Mouse (Mus musculus): ENCODE measurements around the gene Wdr81. TPM values are rescaled to one million over a fixed set of nuclear protein-coding genes. Genes with fewer than 3 reads are reported as not detected.
A peak's percentile ranks its signal among the peaks of the same experiment; 100 is the strongest.

The Wdr81 gene
- polyA plus RNA-seq, 1 experiment from 2014 or later, result 3.5 TPM

DNA sequence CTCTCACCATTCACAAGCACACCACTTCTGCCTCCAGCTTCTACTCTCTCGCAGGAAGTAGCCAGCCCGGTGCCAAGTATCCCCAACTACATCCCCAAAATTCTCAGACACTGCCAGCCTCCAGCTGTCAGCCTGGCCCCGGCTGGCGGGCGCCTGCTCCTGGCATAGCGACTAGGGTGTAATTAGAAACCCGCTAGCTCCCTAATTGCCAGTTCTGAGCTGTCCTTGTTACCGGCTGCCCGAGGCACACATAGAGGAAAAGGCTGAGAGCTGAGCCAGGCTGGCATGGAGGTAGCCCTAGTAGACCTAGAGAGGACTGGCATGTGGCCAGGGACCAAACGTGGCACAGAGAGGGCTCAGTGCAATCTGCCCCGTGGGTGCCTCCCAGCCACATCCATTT is 23.2 kb downstream of the Wdr81 start:
- no peak for ATAC-seq (replicated peaks; ENCODE audit: extremely low read depth, insufficient read depth, low FRiP score)
- Histone ChIP-seq H3K9ac (ENCODE audit: low read length) (no peak overlapping the region), H3K4me3 (ENCODE audit: low read length) (no peak overlapping the region), H3K9me3 (replicated peaks; ENCODE audit: control insufficient read depth, low read length) (peaks cover 4% of the 10 kb centered on the region), H3K27ac (ENCODE audit: low read length) (no peak overlapping the region), H3K36me3 (ENCODE audit: control insufficient read depth, insufficient read depth) (no peaks in the 10 kb centered on the region), H3K4me1 (ENCODE audit: control insufficient read depth, insufficient read depth, low read length) (no peaks in the 10 kb centered on the region), H3K27me3 (ENCODE audit: control insufficient read depth, insufficient read depth, low read length) (no peaks in the 10 kb centered on the region; the same call in 1 of the 2 replicates), H3K4me2 (ENCODE audit: low read depth, low read length) (no peak overlapping the region)
- 76% methylated on average over 11 of the region's 11 CpGs for WGBS

DNA sequence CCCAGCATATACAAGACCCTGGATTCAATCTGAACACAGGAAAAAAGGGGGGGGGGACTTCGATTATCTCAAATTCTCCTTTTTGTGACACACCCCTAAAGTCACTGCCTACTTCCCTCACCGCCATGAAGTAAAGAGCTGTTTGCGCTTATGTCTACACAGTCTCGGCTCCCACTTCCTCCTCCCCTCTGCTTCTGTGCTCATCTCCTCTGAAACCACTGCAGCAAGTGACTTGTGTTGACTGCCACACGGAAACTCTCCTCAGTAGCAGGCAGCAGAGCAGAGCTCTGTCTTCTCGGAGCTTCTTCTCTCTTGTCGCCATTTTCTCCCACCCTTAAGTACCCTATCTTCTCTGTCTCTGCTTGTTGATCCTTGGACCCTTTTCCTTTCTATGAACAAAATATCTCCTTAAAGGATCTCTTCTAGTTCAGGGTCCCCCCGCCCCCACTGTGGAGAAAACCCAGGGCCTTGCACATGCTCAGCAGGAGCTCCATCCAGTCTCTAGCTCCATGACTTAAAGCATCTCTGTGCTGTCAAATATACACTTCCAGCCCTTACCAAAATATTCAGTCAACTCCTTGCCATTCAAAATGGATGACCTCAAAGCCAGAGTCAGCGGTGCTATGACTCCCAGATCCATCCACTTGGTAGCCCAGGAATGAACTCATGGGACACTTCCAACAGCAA is 25.4 kb downstream of the Wdr81 start:
- WGBS, result 68% methylated on average over 9 of the region's 9 CpGs

DNA sequence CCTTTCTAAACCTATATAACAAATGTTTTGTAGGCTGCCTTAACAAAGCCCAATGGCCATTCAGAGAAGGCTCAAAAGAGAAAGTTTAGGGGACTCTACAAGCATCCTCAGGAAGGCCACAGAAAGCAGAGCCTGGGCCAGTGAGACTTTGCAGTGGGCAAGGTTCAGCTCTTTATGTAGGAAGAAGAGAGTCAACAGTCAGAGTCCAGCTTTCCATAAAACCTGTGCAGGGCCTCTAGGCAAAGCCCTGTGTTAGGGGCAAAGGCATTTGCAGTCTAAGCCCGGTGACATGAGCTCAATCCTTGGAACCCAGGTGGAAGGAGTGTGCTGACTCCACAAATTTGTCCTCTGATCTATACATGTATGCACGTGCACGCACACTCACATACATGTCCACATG is 30.1 kb downstream of the Wdr81 start:
- Histone ChIP-seq H3K4me3 (ENCODE audit: low read length) (no peak overlapping the region), H3K27me3 (ENCODE audit: control insufficient read depth, insufficient read depth, low read length) (no peaks in the 10 kb centered on the region), H3K9me3 (replicated peaks; ENCODE audit: control insufficient read depth, low read length) (no peaks in the 10 kb centered on the region), H3K4me2 (ENCODE audit: low read depth, low read length) (no peak overlapping the region), H3K36me3 (ENCODE audit: control insufficient read depth, insufficient read depth) (no peaks in the 10 kb centered on the region), H3K27ac (ENCODE audit: low read length) (no peak overlapping the region), H3K4me1 (ENCODE audit: control insufficient read depth, insufficient read depth, low read length) (no peaks in the 10 kb centered on the region), H3K9ac (ENCODE audit: low read length) (no peak overlapping the region)
- 87% methylated on average over 3 of the region's 3 CpGs for WGBS
- no peak for ATAC-seq (replicated peaks; ENCODE audit: extremely low read depth, insufficient read depth, low FRiP score)

More for the DNA sequence above, 25.4 kb downstream of the Wdr81 start:
- H3K27me3 ChIP-seq (ENCODE audit: control insufficient read depth, insufficient read depth, low read length), result no peaks in the 10 kb centered on the region
- H3K27ac ChIP-seq (ENCODE audit: low read length), result no peak overlapping the region
- no peak overlapping the region for H3K4me3 ChIP-seq (ENCODE audit: low read length)
- no peak for ATAC-seq (replicated peaks; ENCODE audit: extremely low read depth, insufficient read depth, low FRiP score)
- H3K4me1 ChIP-seq (ENCODE audit: control insufficient read depth, insufficient read depth, low read length), result no peaks in the 10 kb centered on the region
- peaks cover 1% of the 10 kb centered on the region for H3K9me3 ChIP-seq (replicated peaks; ENCODE audit: control insufficient read depth, low read length)
- H3K36me3 ChIP-seq (ENCODE audit: control insufficient read depth, insufficient read depth), result no peaks in the 10 kb centered on the region
- H3K9ac ChIP-seq (ENCODE audit: low read length), result no peak overlapping the region
- no peak overlapping the region for H3K4me2 ChIP-seq (ENCODE audit: low read depth, low read length)

DNA sequence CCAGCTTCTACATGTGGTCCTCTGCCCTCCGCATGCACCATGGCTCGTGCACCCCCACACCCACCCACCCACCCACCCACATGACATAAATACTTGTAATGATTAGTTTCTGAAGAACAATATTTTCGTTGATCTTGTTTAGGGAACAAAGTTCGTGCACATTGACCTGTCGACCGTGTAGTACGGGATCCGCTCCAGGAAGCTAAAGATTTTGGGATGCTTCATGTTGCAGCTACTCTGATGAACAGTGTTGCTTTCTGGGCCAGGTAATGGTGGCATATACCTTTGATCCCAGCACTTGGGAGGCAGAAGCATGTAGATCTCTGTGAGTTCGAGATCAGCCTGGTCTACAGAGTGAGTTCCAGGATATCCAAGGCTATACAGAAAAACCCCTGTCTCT is 30.5 kb downstream of the Wdr81 start:
- Histone ChIP-seq H3K4me2 (ENCODE audit: low read depth, low read length) (no peak overlapping the region), H3K36me3 (ENCODE audit: control insufficient read depth, insufficient read depth) (no peaks in the 10 kb centered on the region), H3K27me3 (ENCODE audit: control insufficient read depth, insufficient read depth, low read length) (no peaks in the 10 kb centered on the region), H3K4me3 (ENCODE audit: low read length) (no peak overlapping the region), H3K9ac (ENCODE audit: low read length) (no peak overlapping the region), H3K9me3 (replicated peaks; ENCODE audit: control insufficient read depth, low read length) (no peaks in the 10 kb centered on the region), H3K27ac (ENCODE audit: low read length) (no peak overlapping the region), H3K4me1 (ENCODE audit: control insufficient read depth, insufficient read depth, low read length) (no peaks in the 10 kb centered on the region)
- no peak for ATAC-seq (replicated peaks; ENCODE audit: extremely low read depth, insufficient read depth, low FRiP score)
- WGBS, result 82% methylated on average over 9 of the region's 9 CpGs

DNA sequence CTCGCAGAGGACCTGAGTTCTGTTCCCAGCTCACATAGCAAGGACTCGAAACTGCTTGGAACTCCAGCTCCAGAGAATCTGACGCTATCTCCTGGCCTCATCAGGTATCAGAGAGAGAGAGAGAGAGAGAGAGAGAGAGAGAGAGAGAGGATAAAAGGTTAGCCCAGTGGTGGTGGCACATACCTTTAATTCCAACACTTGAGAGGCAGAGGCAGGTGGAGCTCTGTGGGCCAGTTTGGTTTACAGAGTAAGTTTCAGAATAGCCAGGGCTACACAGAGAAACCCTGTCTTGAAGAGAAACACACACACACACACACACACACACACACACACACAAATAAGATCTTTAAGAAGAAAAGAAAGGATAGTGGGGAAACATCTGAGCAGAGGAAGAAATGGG is 31.4 kb downstream of the Wdr81 start:
- ATAC-seq (replicated peaks; ENCODE audit: extremely low read depth, insufficient read depth, low FRiP score), result no peak
- no peaks in the 10 kb centered on the region for H3K4me1 ChIP-seq (ENCODE audit: control insufficient read depth, insufficient read depth, low read length)
- no peak overlapping the region for H3K4me2 ChIP-seq (ENCODE audit: low read depth, low read length)
- no peak overlapping the region for H3K9ac ChIP-seq (ENCODE audit: low read length)
- no peak overlapping the region for H3K4me3 ChIP-seq (ENCODE audit: low read length)
- H3K27ac ChIP-seq (ENCODE audit: low read length), result no peak overlapping the region
- no peaks in the 10 kb centered on the region for H3K36me3 ChIP-seq (ENCODE audit: control insufficient read depth, insufficient read depth)
- no peaks in the 10 kb centered on the region for H3K9me3 ChIP-seq (replicated peaks; ENCODE audit: control insufficient read depth, low read length)
- WGBS, result 82% methylated on average over 3 of the region's 3 CpGs
- no peaks in the 10 kb centered on the region for H3K27me3 ChIP-seq (ENCODE audit: control insufficient read depth, insufficient read depth, low read length)

DNA sequence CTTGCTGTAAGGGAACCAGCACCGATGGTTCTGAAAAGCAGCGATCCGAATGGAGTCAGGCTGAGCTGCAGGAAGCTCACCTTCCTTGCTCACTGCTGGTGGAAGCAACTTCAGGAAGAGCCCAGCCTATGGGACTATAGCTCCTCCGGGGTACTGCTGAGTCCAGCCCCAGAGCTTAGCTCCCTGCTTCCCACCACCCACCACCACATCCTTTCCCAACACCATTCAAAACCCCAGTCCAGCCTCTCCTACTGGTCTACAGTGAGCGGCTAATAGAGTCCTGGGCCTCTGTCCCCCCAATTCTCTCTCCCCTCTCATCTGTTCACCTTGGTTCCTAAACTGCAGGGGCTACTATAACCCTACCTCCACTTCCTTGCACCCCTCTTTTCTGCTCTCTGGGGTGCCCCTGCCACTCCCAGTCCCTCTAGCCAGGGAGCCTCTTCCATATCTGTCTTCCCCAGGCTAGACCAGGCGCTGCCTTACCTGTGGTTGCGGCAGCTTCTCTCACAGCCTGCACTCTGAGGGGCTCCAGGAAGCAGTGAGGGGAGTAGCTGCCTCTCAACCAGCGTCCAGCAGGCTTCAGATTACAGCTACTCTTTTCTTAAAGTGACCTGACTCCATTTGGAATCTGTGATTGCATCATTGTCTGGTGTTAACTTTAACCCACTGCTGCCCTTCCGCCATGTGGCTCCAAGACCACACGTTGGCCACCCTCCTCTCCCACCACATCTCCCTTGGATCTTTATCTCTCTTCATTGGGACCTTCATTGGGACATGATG is 32.3 kb downstream of the Wdr81 start, which contains the start of gene Serpinf1:
Gene Serpinf1, minus strand, starts transcription at position 689 of the 780 bp plus-strand sequence.
- 42% methylated on average over 10 of the region's 10 CpGs for WGBS

DNA sequence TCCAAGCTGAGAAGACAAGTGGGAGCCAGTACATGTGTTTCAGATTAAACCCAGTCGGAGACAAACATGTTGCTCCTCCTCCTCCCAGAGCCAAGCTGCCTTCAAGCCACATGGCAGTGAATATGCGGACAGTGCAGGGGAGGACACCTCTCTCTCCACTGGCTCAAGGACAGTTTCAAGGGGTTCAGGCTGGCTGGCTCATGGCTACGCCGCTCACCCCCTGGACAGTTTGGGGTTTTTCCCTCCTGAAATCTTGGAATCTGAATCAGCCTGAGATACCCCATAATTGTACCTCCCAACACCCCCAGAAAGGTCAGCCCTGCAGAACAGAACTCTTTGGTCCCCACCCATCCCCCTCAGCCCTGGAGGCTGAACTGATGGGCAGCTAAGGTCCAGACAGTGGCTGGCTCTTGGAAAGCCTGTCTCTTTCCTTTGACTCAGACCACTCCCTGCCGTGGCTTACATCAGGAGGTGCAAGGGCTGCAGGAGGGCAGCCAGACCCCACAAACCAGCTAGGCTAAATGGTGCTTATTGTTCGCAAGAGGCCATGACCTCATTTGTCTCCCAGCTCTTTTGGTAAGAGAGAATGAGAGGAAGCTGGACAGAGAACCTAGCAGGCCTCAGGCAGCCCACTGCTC is 33.0 kb downstream of the Wdr81 start:
- Histone ChIP-seq H3K4me3 (ENCODE audit: low read length) (peak overlapping the region; percentile 38), H3K9ac (ENCODE audit: low read length) (no peak overlapping the region; the same call in 1 of the 2 replicates), H3K4me1 (ENCODE audit: control insufficient read depth, insufficient read depth, low read length) (no peaks in the 10 kb centered on the region), H3K27me3 (ENCODE audit: control insufficient read depth, insufficient read depth, low read length) (no peaks in the 10 kb centered on the region), H3K36me3 (ENCODE audit: control insufficient read depth, insufficient read depth) (no peaks in the 10 kb centered on the region), H3K27ac (ENCODE audit: low read length) (no peak overlapping the region), H3K4me2 (ENCODE audit: low read depth, low read length) (peak overlapping the region; percentile 35), H3K9me3 (replicated peaks; ENCODE audit: control insufficient read depth, low read length) (no peaks in the 10 kb centered on the region)
- WGBS, result 54% methylated on average over 6 of the region's 6 CpGs
- no peak for ATAC-seq (replicated peaks; ENCODE audit: extremely low read depth, insufficient read depth, low FRiP score)

More for the DNA sequence above, 32.3 kb downstream of the Wdr81 start, which contains the start of gene Serpinf1:
- Histone ChIP-seq H3K27ac (ENCODE audit: low read length) (no peak within 1 kb of the TSS), H3K9me3 (replicated peaks; ENCODE audit: control insufficient read depth, low read length) (no peaks in the 10 kb centered on the region), H3K4me2 (ENCODE audit: low read depth, low read length) (peak within 1 kb of the TSS; percentile 35), H3K9ac (ENCODE audit: low read length) (peak within 1 kb of the TSS; percentile 35), H3K4me3 (ENCODE audit: low read length) (peak within 1 kb of the TSS; percentile 38), H3K27me3 (ENCODE audit: control insufficient read depth, insufficient read depth, low read length) (no peaks in the 10 kb centered on the region), H3K4me1 (ENCODE audit: control insufficient read depth, insufficient read depth, low read length) (no peaks in the 10 kb centered on the region), H3K36me3 (ENCODE audit: control insufficient read depth, insufficient read depth) (no peaks in the 10 kb centered on the region)
- ATAC-seq (replicated peaks; ENCODE audit: extremely low read depth, insufficient read depth, low FRiP score), result no peak

DNA sequence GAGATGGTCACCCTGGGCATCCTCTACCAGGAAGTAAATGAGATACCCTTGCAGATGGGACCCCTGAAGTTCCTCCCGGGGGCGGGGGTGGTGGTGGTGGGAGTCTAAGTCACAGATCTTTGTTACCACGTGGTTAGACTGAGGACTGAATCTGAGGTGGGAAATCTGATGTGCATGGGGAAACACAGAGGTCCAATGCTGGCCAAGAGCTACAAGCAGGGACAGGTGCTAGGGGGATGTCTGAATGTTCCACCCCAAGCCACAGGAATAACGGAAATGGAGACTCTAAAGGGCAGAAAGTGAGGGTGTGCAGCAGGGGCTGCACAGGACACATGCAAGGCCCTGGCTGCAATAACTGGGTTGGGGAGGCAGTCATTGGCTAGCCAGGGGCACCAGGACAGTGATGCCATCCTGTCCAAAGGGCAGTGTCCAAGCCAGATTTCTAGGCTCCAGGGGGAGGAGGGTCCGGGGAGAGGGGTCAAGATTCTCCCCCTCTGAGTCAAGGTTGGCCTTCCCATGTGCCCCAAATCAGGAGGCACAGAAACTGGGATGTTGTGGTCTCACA is 33.6 kb downstream of the Wdr81 start:
- no peaks in the 10 kb centered on the region for H3K9me3 ChIP-seq (replicated peaks; ENCODE audit: control insufficient read depth, low read length)
- H3K4me3 ChIP-seq (ENCODE audit: low read length), result no peak overlapping the region
- H3K4me1 ChIP-seq (ENCODE audit: control insufficient read depth, insufficient read depth, low read length), result no peaks in the 10 kb centered on the region
- no peaks in the 10 kb centered on the region for H3K36me3 ChIP-seq (ENCODE audit: control insufficient read depth, insufficient read depth)
- H3K27ac ChIP-seq (ENCODE audit: low read length), result no peak overlapping the region
- no peaks in the 10 kb centered on the region for H3K27me3 ChIP-seq (ENCODE audit: control insufficient read depth, insufficient read depth, low read length)
- 62% methylated on average over 5 of the region's 5 CpGs for WGBS
- H3K4me2 ChIP-seq (ENCODE audit: low read depth, low read length), result no peak overlapping the region
- no peak for ATAC-seq (replicated peaks; ENCODE audit: extremely low read depth, insufficient read depth, low FRiP score)
- H3K9ac ChIP-seq (ENCODE audit: low read length), result no peak overlapping the region

Data from heart, embryonic 16.5 days (tissue).